Comparison of ENCODE assay signal across 30 mouse cellular contexts in the genomic region with DNA sequence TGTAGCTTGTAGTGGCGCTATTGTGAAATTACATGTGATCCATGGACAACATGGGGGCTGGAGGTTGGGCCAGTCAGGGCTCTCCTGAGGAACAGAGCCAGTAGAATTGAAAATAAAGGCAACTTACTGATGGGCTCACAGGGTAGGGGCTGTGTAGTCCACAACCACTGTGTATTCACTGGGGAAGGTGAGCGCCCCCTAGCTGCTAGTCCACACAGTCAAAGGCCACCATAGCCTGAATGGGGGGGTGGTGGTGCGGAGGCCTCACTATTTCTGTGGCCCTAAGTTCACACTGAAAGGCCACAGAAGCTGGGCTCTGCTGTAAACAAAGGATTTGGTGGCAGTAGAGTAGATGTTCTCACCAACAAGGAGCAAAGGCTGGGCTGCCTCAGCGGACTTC.
DNase-seq lines count a peak whose midpoint lies in the region; ATAC-seq and TF ChIP-seq lines count a peak whose summit lies in the region.
"Had no signal": no experiment of that assay in that cellular context is flagged by ENCODE, and none has a peak within 500 bp of the region (broad histone marks: within the 10 kb centered on the region; RNA-seq: fewer than 3 reads in every experiment).

No protein-coding gene starts in this region.

- H3K4me1 ChIP-seq in intestine, postnatal 0 days (replicated peaks; ENCODE audit: control insufficient read depth, insufficient read depth, low read length): no peaks in the 10 kb centered on the region
- no peaks in the 10 kb centered on the region for H3K4me1 ChIP-seq in intestine, embryonic 15.5 days (replicated peaks)
- H3K4me1 ChIP-seq in kidney, embryonic 15.5 days: 0 out of 2 replicates have a peak, but pooled peaks cover 3% of the 10 kb centered on the region
- H3K4me1 ChIP-seq in forebrain, embryonic 10.5 days: peaks cover 22% of the 10 kb centered on the region
- H3K4me1 ChIP-seq: limb, embryonic 15.5 days; liver, embryonic 13.5 days; stomach, embryonic 15.5 days had no signal

- no peak overlapping the region for H3K4me2 ChIP-seq in intestine, postnatal 0 days (replicated peaks; ENCODE audit: low read depth)
- H3K4me2 ChIP-seq in intestine, embryonic 15.5 days (replicated peaks): no peak overlapping the region
- H3K4me2 ChIP-seq in kidney, embryonic 15.5 days: no peak overlapping the region
- H3K4me2 ChIP-seq: heart, embryonic 11.5 days; hindbrain, embryonic 13.5 days; limb, embryonic 15.5 days; liver, embryonic 13.5 days; midbrain, embryonic 13.5 days; stomach, embryonic 15.5 days had no signal

- H3K27ac ChIP-seq in intestine, postnatal 0 days (ENCODE audit: low read depth, low read length): no peak overlapping the region
- H3K27ac ChIP-seq in intestine, embryonic 15.5 days: no peak overlapping the region
- no peak overlapping the region for H3K27ac ChIP-seq in kidney, embryonic 15.5 days
- H3K27ac ChIP-seq in forebrain, embryonic 10.5 days: no peak overlapping the region
- H3K27ac ChIP-seq: gastrocnemius, adult 2 months; hindbrain, embryonic 13.5 days; left cerebral cortex, adult 2 months; limb, embryonic 10.5 days; limb, embryonic 15.5 days; liver, embryonic 13.5 days; macrophage; midbrain, embryonic 13.5 days; stomach, embryonic 15.5 days had no signal

- 79% methylated on average over 4 of the region's 4 CpGs for WGBS in intestine, postnatal 0 days
- 87% methylated on average over 4 of the region's 4 CpGs for WGBS in intestine, embryonic 15.5 days
- WGBS in kidney, embryonic 15.5 days: 83% methylated on average over 4 of the region's 4 CpGs
- 72% methylated on average over 4 of the region's 4 CpGs for WGBS in forebrain, embryonic 10.5 days

- no peaks in the 10 kb centered on the region for H3K9me3 ChIP-seq in intestine, postnatal 0 days (ENCODE audit: control insufficient read depth)
- no peaks in the 10 kb centered on the region for H3K9me3 ChIP-seq in intestine, embryonic 15.5 days
- H3K9me3 ChIP-seq in kidney, embryonic 15.5 days (replicated peaks): no peaks in the 10 kb centered on the region
- no peaks in the 10 kb centered on the region for H3K9me3 ChIP-seq in forebrain, embryonic 10.5 days
- H3K9me3 ChIP-seq: hindbrain, embryonic 13.5 days; limb, embryonic 10.5 days; limb, embryonic 15.5 days; midbrain, embryonic 13.5 days; stomach, embryonic 15.5 days had no signal

- H3K27me3 ChIP-seq in intestine, postnatal 0 days (replicated peaks; ENCODE audit: control insufficient read depth, insufficient read depth, low read length): no peaks in the 10 kb centered on the region
- H3K27me3 ChIP-seq in intestine, embryonic 15.5 days (replicated peaks): no peaks in the 10 kb centered on the region
- H3K27me3 ChIP-seq in kidney, embryonic 15.5 days: no peaks in the 10 kb centered on the region
- H3K27me3 ChIP-seq in forebrain, embryonic 10.5 days (ENCODE audit: poor library complexity, severe bottlenecking): peaks cover 16% of the 10 kb centered on the region
- H3K27me3 ChIP-seq: limb, embryonic 15.5 days; liver, embryonic 13.5 days; midbrain, embryonic 13.5 days; Patski; stomach, embryonic 15.5 days had no signal

- no peak overlapping the region for H3K9ac ChIP-seq in intestine, postnatal 0 days (ENCODE audit: low read depth, low read length)
- no peak overlapping the region for H3K9ac ChIP-seq in intestine, embryonic 15.5 days
- no peak overlapping the region for H3K9ac ChIP-seq in kidney, embryonic 15.5 days
- H3K9ac ChIP-seq: hindbrain, embryonic 13.5 days; limb, embryonic 15.5 days; liver, embryonic 13.5 days; midbrain, embryonic 13.5 days; stomach, embryonic 15.5 days had no signal

- TF ChIP-seq CTCF in intestine, postnatal 0 days (IDR thresholded peaks at IDR 0.05; ENCODE audit: low read depth): peak; percentile 39

- DNase-seq in ES-CJ7 (ENCODE audit: low read depth, low spot score): peak; percentile 11
- peak; percentile 15 for DNase-seq in induced T-regulatory cell, adult 2 months (ENCODE audit: low read depth)
- DNase-seq in thymus, postnatal 25 days: peak; percentile 46
- no peak for DNase-seq in forebrain, embryonic 10.5 days (ENCODE audit: extremely low spot score, low spot score)
- no peak for DNase-seq in lung, postnatal 36 days
- DNase-seq: adrenal gland, postnatal 25 days; cerebellum, adult 18-20 months; cerebellum, postnatal 14 days; gastrocnemius, adult 2 months; gastrocnemius, postnatal 36 days; heart, adult 18-20 months; heart, postnatal 4 days; kidney, adult 18-20 months; liver, embryonic 13.5 days; lung, adult 18-20 months; right cerebral cortex, postnatal 25 days had no signal

- no peak overlapping the region for H3K4me3 ChIP-seq in intestine, postnatal 0 days (ENCODE audit: low read depth, low read length)
- H3K4me3 ChIP-seq in intestine, embryonic 15.5 days (replicated peaks): no peak overlapping the region
- H3K4me3 ChIP-seq in kidney, embryonic 15.5 days (replicated peaks): no peak overlapping the region
- H3K4me3 ChIP-seq in forebrain, embryonic 10.5 days: no peak overlapping the region
- H3K4me3 ChIP-seq: gastrocnemius, adult 2 months; hindbrain, embryonic 13.5 days; left cerebral cortex, adult 2 months; limb, embryonic 10.5 days; limb, embryonic 15.5 days; liver, embryonic 13.5 days; midbrain, embryonic 13.5 days; stomach, embryonic 15.5 days had no signal

- no peak for ATAC-seq in intestine, postnatal 0 days
- ATAC-seq in intestine, embryonic 15.5 days: no peak
- no peak for ATAC-seq in kidney, embryonic 15.5 days (replicated peaks; ENCODE audit: low FRiP score)
- ATAC-seq: forebrain, embryonic 16.5 days; lung, postnatal 0 days; midbrain, embryonic 13.5 days; Patski had no signal

- no peaks in the 10 kb centered on the region for H3K36me3 ChIP-seq in intestine, postnatal 0 days (ENCODE audit: control insufficient read depth, insufficient read depth)
- H3K36me3 ChIP-seq in intestine, embryonic 15.5 days: no peaks in the 10 kb centered on the region
- H3K36me3 ChIP-seq in kidney, embryonic 15.5 days: no peaks in the 10 kb centered on the region
- H3K36me3 ChIP-seq in forebrain, embryonic 10.5 days (replicated peaks): no peaks in the 10 kb centered on the region
- H3K36me3 ChIP-seq: hindbrain, embryonic 13.5 days; limb, embryonic 10.5 days; limb, embryonic 15.5 days; liver, embryonic 13.5 days; midbrain, embryonic 13.5 days; stomach, embryonic 15.5 days had no signal

Comparison
In these comparisons a context has a peak if more than half of its experiments do, and no peak if none do; other contexts are left out.
1. DNase-seq: peak in ES-CJ7 (single experiment), induced T-regulatory cell, adult 2 months (single experiment) and thymus, postnatal 25 days (single experiment); none in forebrain, embryonic 10.5 days (single experiment) and lung, postnatal 36 days (single experiment).